Mouse (Mus musculus) cerebellum, adult 2 months (tissue): Measurements from ENCODE around the gene Terb2.

Source experiments
- CTCF ChIP-seq: fragments of 200-500 bp; IDR thresholded peaks from 2 replicates; pipeline ENCODE4 v1.5.1; 2011; ENCODE audit warnings: low read depth, mild to moderate bottlenecking, control low read depth, low read length, moderate library complexity, borderline replicate concordance; ENCODE audit not compliant: insufficient read depth
- POLR2A ChIP-seq: fragments of 200-500 bp; IDR thresholded peaks from 2 replicates; pipeline ENCODE4 v1.6.1; 2011; ENCODE audit warnings: low read length, control low read depth, borderline replicate concordance; ENCODE audit not compliant: insufficient read depth

- no peak for TF ChIP-seq CTCF
- no peak for TF ChIP-seq POLR2A
Measured at GRCm38 (mm10) chr2:122201501-122201900, 15.4 kb downstream of the Terb2 start.
